ENCODE assay signal across 8 mouse cellular contexts in genomic region chr14:26669292-26670073, GRCm38 (mm10). TPM values are rescaled to one million over a fixed set of nuclear protein-coding genes. Genes with fewer than 3 reads are reported as not detected.
DNase-seq lines count a peak whose midpoint lies in the region; ATAC-seq lines count a peak whose summit lies in the region.

Pde12 (minus strand) TSS chr14:26669883.

- ATAC-seq in hindbrain, embryonic 16.5 days: peak; percentile 98

- under 1% methylated on average over 70 of the region's 70 CpGs for WGBS in hindbrain, embryonic 16.5 days
- under 1% methylated on average over 69 of the region's 70 CpGs for WGBS in macrophage (ENCODE audit: missing documents)

- peak within 1 kb of the TSS; percentile 94 for H3K27ac ChIP-seq in hindbrain, embryonic 16.5 days (ENCODE audit: low read depth, low read length)
- H3K27ac ChIP-seq in macrophage: peak within 1 kb of the TSS; percentile 97

- H3K9ac ChIP-seq in hindbrain, embryonic 16.5 days (ENCODE audit: low read depth, low read length): peak within 1 kb of the TSS; percentile 78

- H3K79me2 ChIP-seq in macrophage (ENCODE audit: inconsistent target): peaks cover 44% of the 10 kb centered on the region

- peak; percentile 71 for DNase-seq in WW6 (ENCODE audit: low read depth, low spot score)
- DNase-seq in cerebellum, postnatal 4 days (ENCODE audit: low spot score in 2 of 2): peak; percentile 52 to 77
- peak; percentile 85 for DNase-seq in gastrocnemius, adult 18-20 months (ENCODE audit: low spot score)
- DNase-seq in left cerebral cortex, adult 18-20 months (ENCODE audit: low spot score in 2 of 2): peak; percentile 82 to 90
- peak; percentile 91 for DNase-seq in right cerebral cortex, adult 18-20 months
- peak; percentile 46 for DNase-seq in urinary bladder, postnatal 10 days (ENCODE audit: low spot score)

- peak within 1 kb of the TSS; percentile 99 for H3K4me2 ChIP-seq in hindbrain, embryonic 16.5 days (ENCODE audit: low read length)

- peaks cover 20% of the 10 kb centered on the region for H3K4me1 ChIP-seq in hindbrain, embryonic 16.5 days (ENCODE audit: control insufficient read depth, insufficient read depth, low read depth, low read length)

- no peaks in the 10 kb centered on the region for H3K27me3 ChIP-seq in hindbrain, embryonic 16.5 days (replicated peaks; ENCODE audit: control insufficient read depth, insufficient read depth, low read length)

- H3K9me3 ChIP-seq in hindbrain, embryonic 16.5 days (ENCODE audit: control insufficient read depth, low read length): no peaks in the 10 kb centered on the region

- H3K36me3 ChIP-seq in hindbrain, embryonic 16.5 days (ENCODE audit: control insufficient read depth, insufficient read depth, low read length): peaks cover 8% of the 10 kb centered on the region
- H3K36me3 ChIP-seq in macrophage (ENCODE audit: inconsistent target): peaks cover 5% of the 10 kb centered on the region; the same call in 1 of the 2 replicates

- peak within 1 kb of the TSS; percentile 73 for H3K4me3 ChIP-seq in hindbrain, embryonic 16.5 days (ENCODE audit: low read length)
- peak within 1 kb of the TSS; percentile 87 for H3K4me3 ChIP-seq in macrophage (ENCODE audit: inconsistent target)

RNA-seq across cellular contexts. Expression of gene Pde12, which starts in this region (rescaled TPM):
- total RNA-seq in gastrocnemius, adult 18-20 months (2021): 1 to 10 TPM; 4.0 to 4.3 TPM
- 9.9 and 11.1 TPM in 2 replicates for polyA plus RNA-seq in hindbrain, embryonic 16.5 days (2015; fragmentation: Nextera tagmentation; extraction: Ambion mirVana)
- 1 to 10 TPM; 9.1 to 9.3 TPM for total RNA-seq in left cerebral cortex, adult 18-20 months (2021)
- total RNA-seq in macrophage (2018; cell fraction: chromatin; rRNA removed): 10 to 100 TPM in 3 of 26 experiments, 1 to 10 TPM in 23; 2.9 to 13.0 (median 6.6) TPM
- 10 to 100 TPM in 1 of 26 experiments, 1 to 10 TPM in 25; 5.3 to 11.4 (median 6.1) TPM for total RNA-seq in macrophage (2018; cell fraction: cytosol; rRNA removed)
- total RNA-seq in macrophage (2018; cell fraction: nucleus; rRNA removed): 10 to 100 TPM in 5 of 26 experiments, 1 to 10 TPM in 21; 2.8 to 13.6 (median 7.6) TPM
- polyA plus RNA-seq in macrophage (2018): 5.0 to 8.4 TPM (median 6.4 TPM) in 3 replicates

Comparison
In these comparisons a context has a peak if more than half of its experiments do, and no peak if none do; other contexts are left out.
1. Peak in every context shown above with its lines: DNase-seq, ATAC-seq, H3K4me3 ChIP-seq and H3K27ac ChIP-seq.